ENCODE assay signal across 9 mouse cellular contexts in the genomic region with DNA sequence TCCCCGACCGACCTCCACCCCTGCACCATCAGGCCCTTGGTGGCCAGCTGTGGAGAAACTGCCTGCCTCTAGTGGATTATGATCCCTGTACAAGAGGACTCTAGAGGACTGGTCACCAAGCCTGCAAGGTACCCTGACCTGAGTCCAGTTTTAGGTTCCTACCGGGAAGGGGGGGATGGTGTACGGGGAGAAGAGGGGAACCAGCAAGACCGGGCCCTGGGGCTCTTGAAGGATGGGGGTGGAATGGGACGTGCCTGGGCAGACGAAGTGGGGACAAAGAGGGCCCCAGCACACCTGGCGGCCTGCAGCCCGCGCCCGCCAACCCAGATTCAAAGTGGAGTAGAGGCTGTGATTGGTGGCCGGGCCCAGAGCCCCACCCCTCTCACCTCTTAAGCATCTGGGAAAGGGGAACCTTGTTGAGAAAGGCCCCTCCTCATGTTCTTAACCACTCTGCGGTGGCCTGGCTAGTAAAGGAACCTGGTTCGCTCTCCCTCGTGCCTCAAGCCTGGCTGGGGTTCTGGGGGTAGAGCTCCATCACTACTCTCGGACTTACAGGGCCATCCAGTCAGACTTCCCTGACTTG. TPM values are rescaled to one million over a fixed set of nuclear protein-coding genes. Genes with fewer than 3 reads are reported as not detected.
DNase-seq lines count a peak whose midpoint lies in the region; ATAC-seq and TF ChIP-seq lines count a peak whose summit lies in the region.
"Had no signal": no experiment of that assay in that cellular context is flagged by ENCODE, and none has a peak within 500 bp of the region (broad histone marks: within the 10 kb centered on the region; RNA-seq: fewer than 3 reads in every experiment).

No protein-coding gene starts in this region.

- peaks cover 26% of the 10 kb centered on the region for H3K27me3 ChIP-seq in erythroblast, embryonic 14.5 days (ENCODE audit: control insufficient read depth)
- H3K27me3 ChIP-seq in heart, embryonic 16.5 days (ENCODE audit: control insufficient read depth, insufficient read depth, low read length) = no peaks in the 10 kb centered on the region
- H3K27me3 ChIP-seq in liver, adult 2 months (ENCODE audit: control insufficient read depth, insufficient read depth, low read length) = no peaks in the 10 kb centered on the region
- H3K27me3 ChIP-seq: Patski had no signal

- no peak for DNase-seq in liver, adult 2 months (ENCODE audit: extremely low read depth, low read depth, low spot score)
- peak; percentile 82 for DNase-seq in thymus, postnatal 14 days
- DNase-seq in adrenal gland, postnatal 10 days = no peak

- ATAC-seq in erythroblast, adult 5-6 weeks (replicated peaks; ENCODE audit: low FRiP score, poor library complexity, severe bottlenecking) = no peak
- peak; percentile 2 for ATAC-seq in activated CD4-positive, CD25-positive, alpha-beta regulatory T cell, adult 4 months
- ATAC-seq in heart, embryonic 16.5 days (replicated peaks; ENCODE audit: extremely low read depth, insufficient read depth, low FRiP score) = peak; percentile 4; the same call in 1 of the 2 replicates
- ATAC-seq in monocyte, adult 5-6 weeks (replicated peaks; ENCODE audit: insufficient number of reproducible peaks, low FRiP score, low TSS enrichment, poor library complexity, severe bottlenecking) = peak; percentile 47

- H3K4me2 ChIP-seq in heart, embryonic 16.5 days (ENCODE audit: low read depth, low read length) = peak overlapping the region; percentile 84

- no peak for TF ChIP-seq CTCF in liver, adult 2 months (IDR thresholded peaks at IDR 0.05; ENCODE audit: low read depth, low read length)

- H3K9me3 ChIP-seq in erythroblast, embryonic 14.5 days (ENCODE audit: control insufficient read depth, low read length) = no peaks in the 10 kb centered on the region
- H3K9me3 ChIP-seq in heart, embryonic 16.5 days (replicated peaks; ENCODE audit: control insufficient read depth, low read length) = no peaks in the 10 kb centered on the region

- H3K9ac ChIP-seq in heart, embryonic 16.5 days (ENCODE audit: low read length) = peak overlapping the region; percentile 81
- H3K9ac ChIP-seq in liver, adult 2 months (ENCODE audit: low read depth, low read length) = peak overlapping the region; percentile 66

- no peaks in the 10 kb centered on the region for H3K79me2 ChIP-seq in liver, adult 2 months (ENCODE audit: control insufficient read depth, insufficient read depth, low read length)

- no peaks in the 10 kb centered on the region for H3K36me3 ChIP-seq in erythroblast, embryonic 14.5 days (ENCODE audit: control insufficient read depth)
- no peaks in the 10 kb centered on the region for H3K36me3 ChIP-seq in heart, embryonic 16.5 days (ENCODE audit: control insufficient read depth, insufficient read depth)
- no peaks in the 10 kb centered on the region for H3K36me3 ChIP-seq in liver, adult 2 months (ENCODE audit: control insufficient read depth, insufficient read depth, low read length)

- WGBS in heart, embryonic 16.5 days = 31% methylated on average over 16 of the region's 16 CpGs
- 57% methylated on average over 16 of the region's 16 CpGs for WGBS in liver, adult 2 months

- H3K4me3 ChIP-seq in erythroblast, embryonic 14.5 days (replicated peaks) = peak overlapping the region; percentile 64
- peak overlapping the region; percentile 55 for H3K4me3 ChIP-seq in heart, embryonic 16.5 days (ENCODE audit: low read length)
- no peak overlapping the region for H3K4me3 ChIP-seq in liver, adult 2 months (ENCODE audit: insufficient read depth, low read depth, low read length)

- peaks cover 69% of the 10 kb centered on the region for H3K4me1 ChIP-seq in erythroblast, embryonic 14.5 days (ENCODE audit: control insufficient read depth)
- H3K4me1 ChIP-seq in heart, embryonic 16.5 days (ENCODE audit: control insufficient read depth, insufficient read depth, low read length) = peaks cover 64% of the 10 kb centered on the region
- H3K4me1 ChIP-seq in liver, adult 2 months (ENCODE audit: control insufficient read depth, insufficient read depth, low read length) = peaks cover 18% of the 10 kb centered on the region

- peak overlapping the region; percentile 98 for H3K27ac ChIP-seq in heart, embryonic 16.5 days (ENCODE audit: low read length)
- peak overlapping the region; percentile 53 for H3K27ac ChIP-seq in liver, adult 2 months (replicated peaks; ENCODE audit: insufficient read depth, low read depth, low read length)

- TF ChIP-seq POLR2A in liver, adult 2 months (IDR thresholded peaks at IDR 0.05; ENCODE audit: extremely low read depth, insufficient read depth, low read length) = no peak

RNA-seq across cellular contexts. Expression of gene Ptma, which starts 23.3 kb away (rescaled TPM):
- 597 and 661 TPM in 2 replicates for polyA plus RNA-seq in erythroblast, embryonic 14.5 days (2012)
- 1,027 and 1,158 TPM in 2 replicates for total RNA-seq in erythroblast, adult 5-6 weeks (2015; ENCODE audit: low replicate concordance)
- 910 and 1,101 TPM in 2 replicates for total RNA-seq in erythroblast, adult 5-6 weeks (2017; ENCODE audit: low replicate concordance)
- 1,000 to 10,000 TPM; 2,967 to 3,416 TPM for polyA plus RNA-seq in activated CD4-positive, CD25-positive, alpha-beta regulatory T cell, adult 4 months (2017; shearing (Covaris generic))
- polyA plus RNA-seq in heart, embryonic 16.5 days (2015; fragmentation: Nextera tagmentation; extraction: Ambion mirVana) = 702 and 1,064 TPM in 2 replicates
- total RNA-seq in liver, adult 2 months (2014; rRNA removed) = 259 and 274 TPM in 2 replicates
- polyA plus RNA-seq in liver, adult 2 months (2012; rRNA removed) = 214 and 240 TPM in 2 replicates
- total RNA-seq in monocyte, adult 5-6 weeks (2017) = 2,048 to 2,960 TPM (median 2,606 TPM) in 3 replicates
- total RNA-seq in adrenal gland, postnatal 10 days (2021) = 100 to 1,000 TPM; 804 to 831 TPM
